In genomic region chr2:174871225-174871624, GRCm38 (mm10) we compare ENCODE assay signal across 13 mouse cellular contexts.
DNase-seq lines count a peak whose midpoint lies in the region; ATAC-seq lines count a peak whose summit lies in the region.
"Had no signal": no experiment of that assay in that cellular context is flagged by ENCODE, and none has a peak within 500 bp of the region (broad histone marks: within the 10 kb centered on the region; RNA-seq: fewer than 3 reads in every experiment).

No protein-coding gene starts in this region.

- no peaks in the 10 kb centered on the region for H3K27me3 ChIP-seq in midbrain, embryonic 11.5 days (ENCODE audit: control insufficient read depth, insufficient read depth, low read length)
- no peaks in the 10 kb centered on the region for H3K27me3 ChIP-seq in midbrain, embryonic 15.5 days (replicated peaks)
- H3K27me3 ChIP-seq in embryonic facial prominence, embryonic 14.5 days (replicated peaks; ENCODE audit: control insufficient read depth, insufficient read depth, low read length) = no peaks in the 10 kb centered on the region

- no peak overlapping the region for H3K27ac ChIP-seq in midbrain, embryonic 11.5 days (ENCODE audit: low read depth, low read length)
- no peak overlapping the region for H3K27ac ChIP-seq in midbrain, embryonic 15.5 days
- H3K27ac ChIP-seq in embryonic facial prominence, embryonic 14.5 days (replicated peaks; ENCODE audit: low read depth, low read length) = peak overlapping the region; percentile 76

- H3K9ac ChIP-seq in midbrain, embryonic 11.5 days (ENCODE audit: low read length) = no peak overlapping the region
- H3K9ac ChIP-seq in midbrain, embryonic 15.5 days = no peak overlapping the region
- no peak overlapping the region for H3K9ac ChIP-seq in embryonic facial prominence, embryonic 14.5 days (ENCODE audit: low read depth, low read length)

- WGBS in midbrain, embryonic 11.5 days = 87% methylated on average over 10 of the region's 10 CpGs
- 86% methylated on average over 10 of the region's 10 CpGs for WGBS in midbrain, embryonic 15.5 days
- 45% methylated on average over 10 of the region's 10 CpGs for WGBS in embryonic facial prominence, embryonic 14.5 days

- H3K9me3 ChIP-seq in midbrain, embryonic 11.5 days (ENCODE audit: control insufficient read depth, low read length) = no peaks in the 10 kb centered on the region
- H3K9me3 ChIP-seq in midbrain, embryonic 15.5 days = no peaks in the 10 kb centered on the region
- H3K9me3 ChIP-seq in embryonic facial prominence, embryonic 14.5 days (ENCODE audit: control insufficient read depth, low read length) = no peaks in the 10 kb centered on the region

- H3K36me3 ChIP-seq in midbrain, embryonic 11.5 days (ENCODE audit: control insufficient read depth, insufficient read depth, low read length) = no peaks in the 10 kb centered on the region
- H3K36me3 ChIP-seq in midbrain, embryonic 15.5 days (replicated peaks) = no peaks in the 10 kb centered on the region
- no peaks in the 10 kb centered on the region for H3K36me3 ChIP-seq in embryonic facial prominence, embryonic 14.5 days (ENCODE audit: control insufficient read depth, insufficient read depth, low read length)

- H3K4me3 ChIP-seq in midbrain, embryonic 11.5 days (ENCODE audit: low read depth, low read length) = no peak overlapping the region
- no peak overlapping the region for H3K4me3 ChIP-seq in midbrain, embryonic 15.5 days
- no peak overlapping the region for H3K4me3 ChIP-seq in embryonic facial prominence, embryonic 14.5 days (ENCODE audit: low read depth, low read length)
- H3K4me3 ChIP-seq: erythroblast, embryonic 14.5 days had no signal

- no peak for ATAC-seq in midbrain, embryonic 11.5 days (ENCODE audit: low FRiP score)
- no peak for ATAC-seq in midbrain, embryonic 15.5 days (replicated peaks)
- no peak for ATAC-seq in embryonic facial prominence, embryonic 14.5 days (ENCODE audit: low read depth)
- ATAC-seq in megakaryocyte progenitor cell, adult 5-6 weeks (replicated peaks; ENCODE audit: poor library complexity) = peak; percentile 60
- ATAC-seq in monocyte, adult 5-6 weeks (replicated peaks; ENCODE audit: insufficient number of reproducible peaks, low FRiP score, low TSS enrichment, poor library complexity, severe bottlenecking) = no peak
- ATAC-seq: midbrain, embryonic 16.5 days had no signal

- DNase-seq in midbrain, embryonic 11.5 days (ENCODE audit: low spot score, missing footprints) = peak; percentile 59
- no peak for DNase-seq in embryonic facial prominence, embryonic 14.5 days (ENCODE audit: low spot score)
- no peak for DNase-seq in cerebellum, adult 11 months
- no peak for DNase-seq in embryo, embryonic 10 days (ENCODE audit: low spot score)
- DNase-seq: cerebellum, adult 8-10 months; heart, postnatal 36 days; kidney, adult 18-20 months; thymus, postnatal 36 days had no signal

- H3K4me2 ChIP-seq in midbrain, embryonic 11.5 days = no peak overlapping the region
- no peak overlapping the region for H3K4me2 ChIP-seq in midbrain, embryonic 15.5 days
- H3K4me2 ChIP-seq in embryonic facial prominence, embryonic 14.5 days (ENCODE audit: low read depth, low read length) = no peak overlapping the region

- no peaks in the 10 kb centered on the region for H3K4me1 ChIP-seq in midbrain, embryonic 11.5 days (ENCODE audit: control insufficient read depth, insufficient read depth, low read length)
- H3K4me1 ChIP-seq in midbrain, embryonic 15.5 days = peaks cover 4% of the 10 kb centered on the region
- peaks cover 59% of the 10 kb centered on the region for H3K4me1 ChIP-seq in embryonic facial prominence, embryonic 14.5 days (ENCODE audit: control insufficient read depth, insufficient read depth, low read length)
